ENCODE assay signal across 1 mouse cellular context in genomic region chr4:149705298-149705697, GRCm38 (mm10).
A peak's percentile ranks its signal among the peaks of the same experiment; 100 is the strongest.
TF ChIP-seq lines count a peak whose summit lies in the region.

No protein-coding gene starts in this region.

TF ChIP-seq in MEL, 35 proteins besides CTCF, POLR2A, EP300 and RAD21:
- TF ChIP-seq E2F4 (IDR thresholded peaks at IDR 0.05; ENCODE audit: borderline replicate concordance, low read depth, low read length): no peak
- 0 out of 2 replicates have a peak, but pooled peaks have one; percentile 3 for TF ChIP-seq GATA1 (IDR thresholded peaks at IDR 0.05; ENCODE audit: low read depth, low read length)
